Mouse (Mus musculus) heart, embryonic 15.5 days (tissue): ENCODE results near the gene Cyp2b10. TPM values are rescaled to one million over a fixed set of nuclear protein-coding genes. Genes with fewer than 3 reads are reported as not detected.

Experiments used
- ATAC-seq: fragments of 200-750 bp; cut with Nextera tagmentation; replicated peaks from 2 replicates; pipeline ENCODE4 v1.8.0; 2017; ENCODE audit warnings: low read depth, moderate TSS enrichment; ENCODE audit not compliant: insufficient number of reproducible peaks, insufficient read depth, low FRiP score
- H3K27ac ChIP-seq: fragments of 300-500 bp; sonication (generic); 2 replicates; pipeline ENCODE4 v1.5.1; 2015; ENCODE audit warnings: mild to moderate bottlenecking, inconsistent platforms
- H3K27me3 ChIP-seq: fragments of 300-500 bp; sonication (generic); 2 replicates; pipeline ENCODE4 v1.6.1; 2015; ENCODE audit warnings: inconsistent platforms
- H3K36me3 ChIP-seq: fragments of 300-500 bp; sonication (generic); 2 replicates; pipeline ENCODE4 v1.6.1; 2015; ENCODE audit warnings: mild to moderate bottlenecking, inconsistent platforms
- H3K4me1 ChIP-seq: fragments of 300-500 bp; sonication (generic); replicated peaks from 2 replicates; pipeline ENCODE4 v1.6.1; 2015; ENCODE audit warnings: inconsistent platforms
- H3K4me2 ChIP-seq: fragments of 300-500 bp; sonication (generic); 2 replicates; pipeline ENCODE4 v1.6.1; 2015; ENCODE audit warnings: inconsistent platforms, mild to moderate bottlenecking, moderate library complexity
- H3K4me3 ChIP-seq: fragments of 300-500 bp; sonication (generic); 2 replicates; pipeline ENCODE4 v1.5.1; 2015; ENCODE audit warnings: mild to moderate bottlenecking, inconsistent platforms
- H3K9ac ChIP-seq: fragments of 300-500 bp; sonication (generic); 2 replicates; pipeline ENCODE4 v1.6.1; 2015; ENCODE audit warnings: mild to moderate bottlenecking, inconsistent platforms
- H3K9me3 ChIP-seq: fragments of 300-500 bp; sonication (generic); replicated peaks from 2 replicates; pipeline ENCODE4 v1.6.1; 2016; ENCODE audit warnings: inconsistent platforms
- WGBS: fragments of 180-500 bp; shearing (Covaris S2); methylation state at CpG from one replicate; pipeline ENCODE4 v1.1.7; 2015; ENCODE audit warnings: mixed read lengths; 5-methylcytosine and 5-hydroxymethylcytosine counted together
- polyA plus RNA-seq: library from polyadenylated mRNA; unstranded; fragments of >200 nt; fragmentation: Nextera tagmentation; extraction: Ambion mirVana; gene quantifications from 2 replicates; pipeline ENCODE4 v1.2.1, GENCODE M21; 2015

Cyp2b10 gene
- not detected in 2 replicates for polyA plus RNA-seq

- no peaks in the 10 kb centered on the region for H3K4me1 ChIP-seq
- H3K4me2 ChIP-seq = no peak within 1 kb of the TSS
- H3K4me3 ChIP-seq = no peak within 1 kb of the TSS
- no peak within 1 kb of the TSS for H3K27ac ChIP-seq
- no peak for ATAC-seq
- 73% methylated on average over 6 of the region's 6 CpGs for WGBS
- H3K9me3 ChIP-seq = no peaks in the 10 kb centered on the region
- no peak within 1 kb of the TSS for H3K9ac ChIP-seq
- no peaks in the 10 kb centered on the region for H3K36me3 ChIP-seq
- H3K27me3 ChIP-seq = no peaks in the 10 kb centered on the region
Measured at GRCm38 (mm10) chr7:25897411-25897810, at the start of gene Cyp2b10. Gene Cyp2b10 (plus strand): TSS chr7:25897620.

GRCm38 (mm10) chr7:25847722-25848443 lies 49.5 kb upstream of the Cyp2b10 start:
- 0 out of 2 replicates have a peak, but pooled peaks have one; percentile 45 for ATAC-seq
- Histone ChIP-seq H3K9ac (peak overlapping the region; percentile 50), H3K27ac (0 out of 2 replicates have a peak overlapping the region, but pooled peaks have one; percentile 8), H3K27me3 (no peaks in the 10 kb centered on the region), H3K4me2 (peak overlapping the region; percentile 68), H3K9me3 (no peaks in the 10 kb centered on the region), H3K4me1 (no peaks in the 10 kb centered on the region), H3K4me3 (peak overlapping the region; percentile 49), H3K36me3 (no peaks in the 10 kb centered on the region)
- 10% methylated on average over 13 of the region's 13 CpGs for WGBS

GRCm38 (mm10) chr7:25848444-25848812 lies 49.0 kb upstream of the Cyp2b10 start:
- 25% methylated on average over 11 of the region's 11 CpGs for WGBS
- no peak overlapping the region for H3K27ac ChIP-seq
- H3K4me3 ChIP-seq = peak overlapping the region; percentile 49
- H3K27me3 ChIP-seq = no peaks in the 10 kb centered on the region
- H3K36me3 ChIP-seq = no peaks in the 10 kb centered on the region
- H3K4me1 ChIP-seq = no peaks in the 10 kb centered on the region
- H3K9me3 ChIP-seq = no peaks in the 10 kb centered on the region
- no peak for ATAC-seq
- peak overlapping the region; percentile 50 for H3K9ac ChIP-seq
- peak overlapping the region; percentile 68 for H3K4me2 ChIP-seq

- H3K27me3 ChIP-seq = no peaks in the 10 kb centered on the region
- no peaks in the 10 kb centered on the region for H3K9me3 ChIP-seq
- H3K4me1 ChIP-seq = peaks cover 2% of the 10 kb centered on the region; the same call in 1 of the 2 replicates
- no peak overlapping the region for H3K4me3 ChIP-seq
- 31% methylated on average over 8 of the region's 8 CpGs for WGBS
- H3K9ac ChIP-seq = no peak overlapping the region
- no peak for ATAC-seq
- H3K27ac ChIP-seq = no peak overlapping the region
- no peaks in the 10 kb centered on the region for H3K36me3 ChIP-seq
- H3K4me2 ChIP-seq = no peak overlapping the region
Measured at GRCm38 (mm10) chr7:25855082-25855481, 42.3 kb upstream of the Cyp2b10 start.

GRCm38 (mm10) chr7:25859962-25860870 lies 37.2 kb upstream of the Cyp2b10 start:
- peak overlapping the region; percentile 48 for H3K4me2 ChIP-seq

GRCm38 (mm10) chr7:25862365-25862764 lies 35.1 kb upstream of the Cyp2b10 start:
- Histone ChIP-seq H3K4me1 (peaks cover 2% of the 10 kb centered on the region; the same call in 1 of the 2 replicates), H3K27me3 (no peaks in the 10 kb centered on the region), H3K4me2 (no peak overlapping the region), H3K9me3 (no peaks in the 10 kb centered on the region), H3K36me3 (no peaks in the 10 kb centered on the region), H3K4me3 (no peak overlapping the region), H3K9ac (no peak overlapping the region), H3K27ac (no peak overlapping the region)
- no peak for ATAC-seq
- 63% methylated on average over 2 of the region's 2 CpGs for WGBS

More at GRCm38 (mm10) chr7:25859962-25860870, 37.2 kb upstream of the Cyp2b10 start:
- H3K4me1 ChIP-seq = peaks cover 2% of the 10 kb centered on the region; the same call in 1 of the 2 replicates
- 0 out of 2 replicates have a peak overlapping the region, but pooled peaks have one; percentile 4 for H3K4me3 ChIP-seq
- WGBS = 14% methylated on average over 9 of the region's 9 CpGs
- ATAC-seq = no peak
- no peaks in the 10 kb centered on the region for H3K27me3 ChIP-seq
- no peaks in the 10 kb centered on the region for H3K36me3 ChIP-seq
- no peak overlapping the region for H3K27ac ChIP-seq
- no peak overlapping the region for H3K9ac ChIP-seq
- H3K9me3 ChIP-seq = no peaks in the 10 kb centered on the region

- Histone ChIP-seq H3K27ac (no peak overlapping the region), H3K4me1 (peaks cover 2% of the 10 kb centered on the region; the same call in 1 of the 2 replicates), H3K9me3 (no peaks in the 10 kb centered on the region), H3K9ac (no peak overlapping the region), H3K27me3 (no peaks in the 10 kb centered on the region), H3K4me3 (no peak overlapping the region), H3K36me3 (no peaks in the 10 kb centered on the region), H3K4me2 (no peak overlapping the region)
- WGBS = 66% methylated on average over 3 of the region's 3 CpGs
- ATAC-seq = no peak
Measured at GRCm38 (mm10) chr7:25863756-25864155, 33.7 kb upstream of the Cyp2b10 start.

GRCm38 (mm10) chr7:25864861-25865260 lies 32.6 kb upstream of the Cyp2b10 start:
- WGBS = 23% methylated on average over 5 of the region's 5 CpGs
- no peak overlapping the region for H3K4me3 ChIP-seq

GRCm38 (mm10) chr7:25869789-25870188 lies 27.6 kb upstream of the Cyp2b10 start:
- H3K4me2 ChIP-seq = no peak overlapping the region
- ATAC-seq = no peak
- 65% methylated on average over 2 of the region's 2 CpGs for WGBS
- no peaks in the 10 kb centered on the region for H3K4me1 ChIP-seq
- no peak overlapping the region for H3K4me3 ChIP-seq
- H3K27ac ChIP-seq = no peak overlapping the region
- no peaks in the 10 kb centered on the region for H3K36me3 ChIP-seq
- H3K27me3 ChIP-seq = no peaks in the 10 kb centered on the region
- no peak overlapping the region for H3K9ac ChIP-seq
- H3K9me3 ChIP-seq = no peaks in the 10 kb centered on the region

More at GRCm38 (mm10) chr7:25864861-25865260, 32.6 kb upstream of the Cyp2b10 start:
- Histone ChIP-seq H3K4me1 (peaks cover 2% of the 10 kb centered on the region; the same call in 1 of the 2 replicates), H3K27me3 (no peaks in the 10 kb centered on the region), H3K27ac (no peak overlapping the region), H3K36me3 (no peaks in the 10 kb centered on the region), H3K4me2 (no peak overlapping the region), H3K9me3 (no peaks in the 10 kb centered on the region), H3K9ac (no peak overlapping the region)
- no peak for ATAC-seq

GRCm38 (mm10) chr7:25872624-25873023 lies 24.8 kb upstream of the Cyp2b10 start:
- no peaks in the 10 kb centered on the region for H3K27me3 ChIP-seq
- H3K27ac ChIP-seq = no peak overlapping the region
- no peak overlapping the region for H3K9ac ChIP-seq
- no peak overlapping the region for H3K4me2 ChIP-seq
- no peak overlapping the region for H3K4me3 ChIP-seq
- ATAC-seq = no peak
- H3K4me1 ChIP-seq = no peaks in the 10 kb centered on the region
- H3K9me3 ChIP-seq = no peaks in the 10 kb centered on the region
- no peaks in the 10 kb centered on the region for H3K36me3 ChIP-seq

GRCm38 (mm10) chr7:25878735-25879134 lies 18.7 kb upstream of the Cyp2b10 start:
- H3K9ac ChIP-seq = no peak overlapping the region
- WGBS = 45% methylated on average over 6 of the region's 6 CpGs

More at GRCm38 (mm10) chr7:25878735-25879134, 18.7 kb upstream of the Cyp2b10 start:
- Histone ChIP-seq H3K27me3 (peaks cover 12% of the 10 kb centered on the region), H3K27ac (no peak overlapping the region), H3K4me1 (no peaks in the 10 kb centered on the region), H3K9me3 (no peaks in the 10 kb centered on the region), H3K36me3 (no peaks in the 10 kb centered on the region), H3K4me2 (no peak overlapping the region), H3K4me3 (no peak overlapping the region)
- no peak for ATAC-seq
